Mouse (Mus musculus) ES-E14 (cell line): ENCODE measurements around the gene Fam173a.

Experiments
- CHD2 ChIP-seq: IDR thresholded peaks from 2 replicates; pipeline ENCODE4 v1.6.1; 2014; ENCODE audit warnings: mild to moderate bottlenecking, low read depth, low read length, inconsistent platforms
- HCFC1 ChIP-seq: IDR thresholded peaks from 2 replicates; pipeline ENCODE4 v1.6.1; 2012; ENCODE audit warnings: low read length, inconsistent platforms, borderline replicate concordance; ENCODE audit not compliant: insufficient read depth
- MAFK ChIP-seq: IDR thresholded peaks from 2 replicates; pipeline ENCODE4 v1.6.1; 2014; ENCODE audit warnings: mild to moderate bottlenecking, low read depth, low read length, inconsistent platforms; ENCODE audit not compliant: insufficient read depth
- ZC3H11A ChIP-seq: IDR thresholded peaks from 2 replicates; pipeline ENCODE4 v1.6.1; 2012; ENCODE audit warnings: low read depth, mild to moderate bottlenecking, inconsistent platforms, low read length, borderline replicate concordance
- ZNF384 ChIP-seq: IDR thresholded peaks from 2 replicates; pipeline ENCODE4 v1.6.1; 2012; ENCODE audit warnings: low read depth, low read length, inconsistent platforms

DNA sequence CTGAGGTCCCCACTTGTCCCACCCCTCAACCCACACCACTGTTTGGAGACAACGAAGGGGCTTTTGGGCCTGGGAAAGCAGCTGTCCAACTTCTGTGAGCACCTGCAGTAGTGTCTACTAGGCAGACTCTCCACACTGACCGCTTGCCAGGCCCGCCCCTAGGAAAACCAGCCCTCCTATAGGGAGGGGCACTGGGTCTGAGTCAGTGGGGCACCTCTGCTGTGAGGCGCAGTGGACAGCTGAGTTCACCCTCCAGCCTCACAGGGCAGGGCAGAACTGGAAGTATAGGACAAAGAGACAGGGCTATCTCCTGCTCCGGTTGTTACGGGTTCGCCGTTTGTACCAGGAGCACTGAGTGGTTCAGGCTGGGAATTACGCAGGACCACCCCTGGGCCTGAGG is 38.5 kb downstream of the Fam173a start, which contains the start of gene Msln:
- TF ChIP-seq MAFK (no peak), ZC3H11A (no peak), CHD2 (no peak), HCFC1 (no peak), ZNF384 (no peak)
